Mouse (Mus musculus): ENCODE measurements around the gene Lman2. TPM values are rescaled to one million over a fixed set of nuclear protein-coding genes. Genes with fewer than 3 reads are reported as not detected.

Gene Lman2
- polyA plus RNA-seq, 1 experiment from 2014 or later, result 56.6 TPM

DNA sequence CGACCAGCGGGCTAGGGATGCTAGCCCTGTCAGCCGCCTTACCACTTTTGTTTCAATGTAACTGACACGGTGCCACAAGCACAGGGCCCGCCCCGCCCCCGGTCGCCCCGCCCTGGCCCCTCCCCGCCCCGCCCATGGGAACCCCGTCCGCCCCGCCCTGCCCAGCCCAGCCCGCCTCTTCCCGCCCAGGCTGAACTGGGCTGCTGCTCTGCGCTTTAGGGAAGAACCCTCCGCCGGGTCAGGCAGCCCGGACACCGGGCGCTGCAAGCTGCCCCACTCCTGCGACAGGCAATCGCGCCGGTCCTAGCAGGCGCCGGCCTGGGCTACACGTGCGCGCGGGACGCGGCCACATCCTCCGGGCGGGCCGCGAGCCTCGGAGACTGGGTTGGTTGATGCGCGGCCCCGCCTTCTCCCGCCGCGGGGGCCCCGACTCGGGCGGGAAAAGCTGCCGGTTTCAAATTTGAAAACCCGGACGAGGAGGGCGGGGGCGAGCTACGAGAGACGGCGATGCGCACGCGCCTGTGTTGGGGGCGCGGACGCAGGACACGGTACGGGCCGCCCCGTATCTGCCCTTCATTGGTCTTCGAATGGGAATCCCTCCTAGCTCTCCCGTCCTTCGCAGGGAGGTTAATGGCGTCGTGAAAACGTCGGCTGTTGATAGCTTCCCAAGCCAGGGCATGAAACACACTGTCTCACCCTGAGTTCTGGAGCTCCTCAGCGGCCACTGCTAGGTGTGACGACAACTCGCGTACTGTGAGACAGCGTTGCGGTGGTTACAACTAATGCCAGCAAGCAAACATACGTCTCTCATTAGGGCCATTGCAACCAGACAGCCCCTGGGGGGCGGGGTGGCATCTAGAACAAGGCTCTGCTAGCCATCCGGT is 32.7 kb downstream of the Lman2 start, which contains the start of gene Mxd3:
TSS of gene Mxd3 (minus strand) at position 141 of the 884 bp plus-strand sequence.
- Histone ChIP-seq H3K4me3 (peak within 1 kb of the TSS; percentile 65), H3K4me1 (replicated peaks) (peaks cover 36% of the 10 kb centered on the region), H3K9me3 (no peaks in the 10 kb centered on the region), H3K27me3 (no peaks in the 10 kb centered on the region), H3K27ac (replicated peaks) (peak within 1 kb of the TSS; percentile 79), H3K9ac (peak within 1 kb of the TSS; percentile 68), H3K36me3 (peaks cover 14% of the 10 kb centered on the region), H3K4me2 (peak within 1 kb of the TSS; percentile 92)
- under 1% methylated on average over 80 of the region's 82 CpGs for WGBS
- peak; percentile 83 for ATAC-seq (ENCODE audit: low read depth)

- Histone ChIP-seq H3K36me3 (peaks cover 19% of the 10 kb centered on the region), H3K9me3 (no peaks in the 10 kb centered on the region), H3K27me3 (no peaks in the 10 kb centered on the region), H3K4me3 (peak overlapping the region; percentile 65), H3K9ac (peak overlapping the region; percentile 68), H3K4me1 (replicated peaks) (peaks cover 38% of the 10 kb centered on the region), H3K27ac (replicated peaks) (peak overlapping the region; percentile 79), H3K4me2 (peak overlapping the region; percentile 92)
- under 1% methylated on average over 28 of the region's 29 CpGs for WGBS
- peak; percentile 16 for ATAC-seq (ENCODE audit: low read depth)
Observed at GRCm38 (mm10) chr13:55329109-55329682, 33.4 kb downstream of the Lman2 start.

GRCm38 (mm10) chr13:55328641-55329040 is 33.9 kb downstream of the Lman2 start:
- 82% methylated on average over 4 of the region's 4 CpGs for WGBS
- ATAC-seq (ENCODE audit: low read depth), result no peak

DNA sequence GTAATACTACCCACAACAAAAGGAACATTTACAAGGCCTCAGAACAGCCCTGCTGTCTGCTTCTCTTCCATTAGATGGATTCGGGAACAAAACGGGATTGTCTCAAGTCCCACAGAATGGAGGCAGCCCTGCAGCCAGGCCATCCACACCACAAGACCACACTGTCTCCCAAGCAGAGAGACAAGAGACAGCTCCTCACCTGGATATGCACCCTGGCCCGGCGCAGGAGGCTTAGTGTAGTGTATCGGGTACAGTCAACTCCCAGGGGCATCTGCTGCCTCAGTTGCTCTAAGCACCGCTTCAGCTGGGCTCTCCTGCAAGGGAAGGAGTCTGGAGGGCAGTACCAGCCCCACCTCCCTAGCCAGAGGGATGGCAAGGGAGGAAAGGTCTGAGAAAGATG is 34.4 kb downstream of the Lman2 start:
- 84% methylated on average over 6 of the region's 6 CpGs for WGBS
- ATAC-seq (ENCODE audit: low read depth), result no peak
- H3K27me3 ChIP-seq, result no peaks in the 10 kb centered on the region

More at GRCm38 (mm10) chr13:55328641-55329040, 33.9 kb downstream of the Lman2 start:
- Histone ChIP-seq H3K4me1 (replicated peaks) (peaks cover 44% of the 10 kb centered on the region), H3K27ac (replicated peaks) (no peak overlapping the region), H3K4me3 (peak overlapping the region; percentile 65), H3K9me3 (no peaks in the 10 kb centered on the region), H3K27me3 (no peaks in the 10 kb centered on the region), H3K4me2 (peak overlapping the region; percentile 92), H3K9ac (peak overlapping the region; percentile 68), H3K36me3 (peaks cover 25% of the 10 kb centered on the region)

DNA sequence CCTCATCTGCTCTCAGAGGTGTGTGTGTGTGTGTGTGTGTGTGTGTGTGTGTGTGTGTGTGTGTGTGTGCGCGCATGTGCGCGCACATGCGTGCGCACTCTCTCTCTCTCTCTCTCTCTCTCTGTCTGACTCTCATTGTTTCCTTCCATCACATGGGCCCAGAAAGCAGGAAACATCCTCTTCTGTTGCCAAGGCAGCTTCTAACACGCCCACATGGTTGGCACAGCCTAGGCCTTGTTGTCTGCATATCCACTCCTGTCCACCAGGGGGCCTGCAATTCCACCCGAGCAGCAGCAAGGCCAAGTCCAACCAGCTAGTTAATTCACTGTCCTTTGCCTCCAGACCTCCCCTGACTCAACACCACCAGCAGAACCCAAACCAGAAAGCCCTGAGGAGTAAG is 35.0 kb downstream of the Lman2 start:
- ATAC-seq (ENCODE audit: low read depth), result peak; percentile 11; the same call in 1 of the 2 replicates
- peaks cover 29% of the 10 kb centered on the region for H3K36me3 ChIP-seq
- peaks cover 54% of the 10 kb centered on the region for H3K4me1 ChIP-seq (replicated peaks)
- H3K4me2 ChIP-seq, result peak overlapping the region; percentile 92
- no peaks in the 10 kb centered on the region for H3K9me3 ChIP-seq
- no peak overlapping the region for H3K4me3 ChIP-seq
- WGBS, result 40% methylated on average over 8 of the region's 8 CpGs
- peak overlapping the region; percentile 52 for H3K27ac ChIP-seq (replicated peaks)
- H3K27me3 ChIP-seq, result no peaks in the 10 kb centered on the region
- H3K9ac ChIP-seq, result peak overlapping the region; percentile 50; the same call in 1 of the 2 replicates

More for the DNA sequence above, 34.4 kb downstream of the Lman2 start:
- H3K36me3 ChIP-seq, result peaks cover 29% of the 10 kb centered on the region
- no peak overlapping the region; the same call in 1 of the 2 replicates for H3K9ac ChIP-seq
- H3K27ac ChIP-seq (replicated peaks), result no peak overlapping the region
- H3K9me3 ChIP-seq, result no peaks in the 10 kb centered on the region
- H3K4me3 ChIP-seq, result peak overlapping the region; percentile 65; the same call in 1 of the 2 replicates
- peak overlapping the region; percentile 92 for H3K4me2 ChIP-seq
- H3K4me1 ChIP-seq (replicated peaks), result peaks cover 48% of the 10 kb centered on the region

DNA sequence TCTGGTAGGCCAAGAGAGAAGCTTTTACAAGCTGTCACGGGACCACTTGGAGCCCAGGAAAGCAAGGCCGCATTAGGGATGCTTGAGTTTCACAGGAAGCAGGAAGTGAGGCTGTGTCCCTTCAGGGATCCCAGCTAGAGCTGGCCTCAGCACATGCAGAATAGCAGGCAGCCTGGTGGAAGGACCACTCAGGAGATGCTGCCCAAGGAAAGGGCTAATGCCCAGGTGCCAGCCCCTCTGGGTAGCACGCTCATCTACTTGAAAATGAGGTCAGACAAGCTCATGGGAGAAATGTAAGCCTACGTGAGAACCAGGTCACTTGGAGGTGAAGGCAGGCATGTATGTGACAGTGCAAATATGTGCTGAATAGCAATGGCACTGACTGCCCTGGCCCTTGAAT is 35.4 kb downstream of the Lman2 start:
- Histone ChIP-seq H3K4me1 (replicated peaks) (peaks cover 56% of the 10 kb centered on the region), H3K36me3 (peaks cover 29% of the 10 kb centered on the region), H3K4me3 (no peak overlapping the region), H3K4me2 (peak overlapping the region; percentile 15), H3K9ac (peak overlapping the region; percentile 50), H3K27ac (replicated peaks) (peak overlapping the region; percentile 52), H3K27me3 (no peaks in the 10 kb centered on the region), H3K9me3 (no peaks in the 10 kb centered on the region)
- 54% methylated on average over 4 of the region's 4 CpGs for WGBS
- 0 out of 2 replicates have a peak, but pooled peaks have one; percentile 0 for ATAC-seq (ENCODE audit: low read depth)

- ATAC-seq (ENCODE audit: low read depth), result no peak
- Histone ChIP-seq H3K4me1 (replicated peaks) (peaks cover 58% of the 10 kb centered on the region), H3K4me2 (no peak overlapping the region), H3K27me3 (no peaks in the 10 kb centered on the region), H3K36me3 (peaks cover 29% of the 10 kb centered on the region), H3K27ac (replicated peaks) (no peak overlapping the region), H3K4me3 (no peak overlapping the region), H3K9me3 (no peaks in the 10 kb centered on the region), H3K9ac (no peak overlapping the region)
- WGBS, result 91% methylated on average over 11 of the region's 11 CpGs
Observed at GRCm38 (mm10) chr13:55325596-55325995, 37.0 kb downstream of the Lman2 start.

DNA sequence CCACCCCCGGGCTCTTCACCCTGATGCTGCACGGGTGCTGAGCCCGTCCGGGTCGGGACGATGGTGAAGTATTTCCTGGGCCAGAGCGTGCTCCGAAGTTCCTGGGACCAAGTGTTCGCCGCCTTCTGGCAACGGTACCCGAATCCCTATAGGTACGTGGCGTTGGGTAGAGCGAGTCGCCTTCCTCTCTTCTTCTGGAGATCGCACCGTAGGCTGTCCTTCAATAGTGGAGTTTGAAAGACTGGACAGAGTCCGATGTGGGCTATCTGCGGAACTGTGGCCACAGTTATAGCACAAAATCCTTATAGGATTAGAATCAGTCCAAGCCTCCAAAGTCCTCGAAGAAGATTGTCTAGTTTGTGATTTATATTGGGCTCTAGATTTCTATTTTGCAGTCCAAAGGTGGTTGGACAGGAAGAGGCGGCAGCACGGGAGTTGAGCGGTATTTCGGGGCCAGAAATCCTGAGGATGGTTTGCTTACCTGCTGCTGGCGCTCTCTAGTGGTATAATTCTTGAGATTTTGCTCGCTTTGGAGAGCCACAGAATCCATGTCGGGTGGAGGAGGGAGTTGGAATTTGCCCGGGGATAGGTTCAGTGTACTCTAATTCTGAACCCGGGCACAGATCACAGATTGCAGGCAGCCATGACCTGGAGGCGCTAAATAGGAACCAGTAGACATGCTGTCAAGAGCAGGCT is 40.3 kb downstream of the Lman2 start:
- Histone ChIP-seq H3K4me3 (peak overlapping the region; percentile 98), H3K36me3 (peaks cover 60% of the 10 kb centered on the region), H3K27me3 (no peaks in the 10 kb centered on the region), H3K27ac (replicated peaks) (peak overlapping the region; percentile 70), H3K9me3 (no peaks in the 10 kb centered on the region), H3K4me2 (peak overlapping the region; percentile 91), H3K9ac (peak overlapping the region; percentile 96), H3K4me1 (replicated peaks) (peaks cover 40% of the 10 kb centered on the region)
- ATAC-seq (ENCODE audit: low read depth), result no peak
- WGBS, result 2% methylated on average over 31 of the region's 31 CpGs

DNA sequence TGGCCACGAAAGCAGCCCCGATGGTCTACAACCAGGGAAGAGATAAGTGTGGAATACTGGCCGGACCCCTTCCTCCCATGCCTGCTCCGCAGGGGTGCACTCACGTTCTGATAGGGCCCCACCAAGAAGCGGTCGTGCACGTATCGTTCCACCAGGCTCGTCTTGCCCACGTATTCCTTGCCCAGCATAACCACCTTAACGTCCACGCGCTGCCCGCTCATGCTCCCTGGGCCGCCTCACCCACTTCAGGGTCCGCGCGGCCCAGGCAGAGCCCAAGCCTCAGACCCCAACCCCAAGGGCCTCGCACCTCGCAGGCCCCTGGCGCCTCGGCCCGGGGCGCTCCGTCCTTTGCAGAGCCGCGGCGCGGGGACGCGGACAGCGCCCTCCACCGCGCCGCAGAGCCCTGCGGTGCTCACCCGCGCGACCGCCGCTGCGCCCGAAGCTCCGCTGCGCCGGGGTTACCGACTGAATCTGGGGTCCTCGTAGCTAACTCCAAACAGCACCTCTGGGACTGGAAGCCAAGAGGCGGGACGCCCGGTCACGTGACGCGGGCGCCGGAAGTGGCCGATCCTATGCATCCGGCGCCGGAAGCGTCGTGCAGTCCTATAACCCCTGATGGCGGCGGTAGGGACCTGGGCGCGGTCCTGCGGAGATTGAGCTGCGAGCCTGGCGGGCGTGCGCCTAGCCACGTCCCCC is 41.0 kb downstream of the Lman2 start, which contains the start of gene Rab24:
TSS of gene Rab24 (minus strand) at position 513 of the 696 bp plus-strand sequence.
- under 1% methylated on average over 73 of the region's 73 CpGs for WGBS
- Histone ChIP-seq H3K4me3 (peak within 1 kb of the TSS; percentile 98), H3K9me3 (no peaks in the 10 kb centered on the region), H3K9ac (peak within 1 kb of the TSS; percentile 96), H3K27ac (replicated peaks) (peak within 1 kb of the TSS; percentile 83), H3K36me3 (peaks cover 66% of the 10 kb centered on the region), H3K27me3 (no peaks in the 10 kb centered on the region), H3K4me2 (peak within 1 kb of the TSS; percentile 91), H3K4me1 (replicated peaks) (peaks cover 37% of the 10 kb centered on the region)
- peak; percentile 93 for ATAC-seq (ENCODE audit: low read depth)

GRCm38 (mm10) chr13:55319931-55320533 is 42.6 kb downstream of the Lman2 start, which contains the start of gene Prelid1:
Gene Prelid1, plus strand, starts transcription at chr13:55320500.
- H3K4me2 ChIP-seq, result peak within 1 kb of the TSS; percentile 91
- peaks cover 37% of the 10 kb centered on the region for H3K4me1 ChIP-seq (replicated peaks)
- H3K36me3 ChIP-seq, result peaks cover 67% of the 10 kb centered on the region
- 92% methylated on average over 4 of the region's 4 CpGs for WGBS
- H3K9me3 ChIP-seq, result no peaks in the 10 kb centered on the region
- peak within 1 kb of the TSS; percentile 96 for H3K9ac ChIP-seq
- H3K27me3 ChIP-seq, result no peaks in the 10 kb centered on the region
- ATAC-seq (ENCODE audit: low read depth), result no peak
- H3K4me3 ChIP-seq, result peak within 1 kb of the TSS; percentile 98
- H3K27ac ChIP-seq (replicated peaks), result no peak within 1 kb of the TSS

GRCm38 (mm10) chr13:55318351-55318750 is 44.2 kb downstream of the Lman2 start:
- ATAC-seq (ENCODE audit: low read depth), result no peak
- H3K27ac ChIP-seq (replicated peaks), result no peak overlapping the region
- H3K9ac ChIP-seq, result no peak overlapping the region
- 84% methylated on average over 3 of the region's 3 CpGs for WGBS
- peaks cover 69% of the 10 kb centered on the region for H3K36me3 ChIP-seq
- H3K9me3 ChIP-seq, result no peaks in the 10 kb centered on the region
- H3K4me1 ChIP-seq (replicated peaks), result peaks cover 26% of the 10 kb centered on the region
- H3K4me3 ChIP-seq, result no peak overlapping the region
- no peak overlapping the region for H3K4me2 ChIP-seq
- no peaks in the 10 kb centered on the region for H3K27me3 ChIP-seq
